Mouse (Mus musculus) G1E (cell line): ENCODE measurements around the gene Arf6.

Experiments
- CTCF ChIP-seq: IDR thresholded peaks from 2 replicates; pipeline ENCODE4 v1.5.1; 2012; ENCODE audit warnings: low read depth, low read length, inconsistent platforms, mixed read lengths
- GATA1 ChIP-seq: IDR thresholded peaks from 2 replicates; pipeline ENCODE4 v1.6.1; 2012; ENCODE audit warnings: borderline replicate concordance, low read length, inconsistent platforms, mixed read lengths
- GATA2 ChIP-seq: IDR thresholded peaks from 2 replicates; pipeline ENCODE4 v1.6.1; 2012; ENCODE audit warnings: low read depth, low read length, inconsistent platforms, borderline replicate concordance
- POLR2AphosphoS5 ChIP-seq: IDR thresholded peaks from 2 replicates; pipeline ENCODE4 v1.6.1; 2012; ENCODE audit warnings: low read depth, low read length, inconsistent platforms; ENCODE audit not compliant: insufficient replicate concordance
- TAL1 ChIP-seq: conservative IDR thresholded peaks from 2 replicates; pipeline ENCODE4 v1.6.1; 2012; ENCODE audit warnings: low read depth, low read length, inconsistent platforms, mixed read lengths

DNA sequence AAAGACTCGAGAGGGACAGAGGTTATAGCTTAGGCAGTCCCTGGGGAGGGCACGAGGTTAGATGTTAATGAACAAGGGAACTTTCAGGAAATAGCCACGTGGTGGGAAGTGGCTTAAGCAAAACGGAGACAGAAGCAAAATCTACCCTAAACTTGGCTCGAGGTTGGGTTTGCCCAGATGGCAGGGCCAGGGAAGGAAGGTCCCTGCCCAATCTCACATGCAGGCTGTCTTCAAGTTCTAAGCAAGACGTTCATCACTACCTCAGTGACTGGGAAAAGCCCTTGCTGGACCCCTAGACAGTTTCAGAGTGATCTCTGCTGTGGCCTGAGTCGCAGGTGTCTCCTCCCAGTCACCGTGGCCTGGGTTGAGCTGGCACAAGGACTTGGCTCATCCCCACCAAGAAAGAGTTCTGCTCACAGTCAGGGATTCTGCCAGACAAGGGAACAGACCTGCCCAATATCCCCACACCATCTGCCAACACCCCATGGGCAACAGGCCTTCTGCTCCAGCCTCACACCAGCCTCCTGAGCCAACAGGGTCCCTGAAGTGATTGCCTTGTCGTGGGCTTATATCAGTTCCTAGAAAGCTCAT, 45.8 kb downstream of the Arf6 start:
- no peak for TF ChIP-seq CTCF
- no peak for TF ChIP-seq GATA1
- TF ChIP-seq POLR2AphosphoS5: no peak
- no peak for TF ChIP-seq TAL1
- no peak for TF ChIP-seq GATA2
